Mouse (Mus musculus) bone marrow, adult 2 months (tissue): ENCODE results near the gene Dnaic1. TPM values are rescaled to one million over a fixed set of nuclear protein-coding genes. Genes with fewer than 3 reads are reported as not detected.

ENCODE experiments used
- H3K27ac ChIP-seq: fragments of 200-500 bp; 2 replicates; pipeline ENCODE4 v1.5.1; 2012; ENCODE audit warnings: low read depth, mild to moderate bottlenecking, control low read depth, inconsistent platforms, low read length; ENCODE audit not compliant: control insufficient read depth, poor library complexity, insufficient read depth
- H3K4me1 ChIP-seq: fragments of 200-500 bp; 2 replicates; pipeline ENCODE4 v1.6.1; 2011; ENCODE audit warnings: low read length; ENCODE audit not compliant: control insufficient read depth, insufficient read depth
- H3K4me3 ChIP-seq: fragments of 200-500 bp; replicated peaks from 2 replicates; pipeline ENCODE3; 2011; ENCODE audit warnings: mild to moderate bottlenecking, low read depth, low read length, control low read depth; ENCODE audit not compliant: control insufficient read depth
- CTCF ChIP-seq: fragments of 200-500 bp; IDR thresholded peaks from 2 replicates; pipeline ENCODE4 v1.5.1; 2011; ENCODE audit warnings: low read length, control low read depth; ENCODE audit not compliant: control insufficient read depth, insufficient read depth
- POLR2A ChIP-seq: fragments of 200-500 bp; IDR thresholded peaks from 2 replicates; pipeline ENCODE4 v1.6.1; 2011; ENCODE audit warnings: low read depth, mild to moderate bottlenecking, control low read depth, low read length, borderline replicate concordance; ENCODE audit not compliant: control insufficient read depth
- WGBS: fragments of 180-500 bp; shearing (Covaris S2); methylation state at CpG from one replicate; pipeline ENCODE4 v1.1.7; 2018; 5-methylcytosine and 5-hydroxymethylcytosine counted together
- polyA plus RNA-seq: library from polyadenylated mRNA; stranded (reverse); fragments of >200 nt; gene quantifications from 2 replicates; pipeline ENCODE4 v1.2.4, GENCODE M21; 2011; ENCODE audit warnings: low replicate concordance; ENCODE audit not compliant: missing spikeins, insufficient read depth, insufficient read length

The Dnaic1 gene
- polyA plus RNA-seq, 1 experiment: not detected

- Histone ChIP-seq H3K4me1 (peaks cover 2% of the 10 kb centered on the region), H3K27ac (no peak overlapping the region), H3K4me3 (no peak overlapping the region)
- TF ChIP-seq POLR2A (no peak), CTCF (no peak)
- WGBS: 58% methylated on average over 7 of the region's 7 CpGs
Measured at GRCm38 (mm10) chr4:41636366-41636765, 66.8 kb downstream of the Dnaic1 start.

GRCm38 (mm10) chr4:41636882-41637635, 67.5 kb downstream of the Dnaic1 start:
- WGBS: 83% methylated on average over 10 of the region's 10 CpGs
- no peak overlapping the region for H3K4me3 ChIP-seq
- no peak for TF ChIP-seq CTCF
- no peak for TF ChIP-seq POLR2A
- H3K27ac ChIP-seq: no peak overlapping the region
- peaks cover 2% of the 10 kb centered on the region for H3K4me1 ChIP-seq

- no peak for TF ChIP-seq CTCF
- no peak for TF ChIP-seq POLR2A
- no peak overlapping the region for H3K27ac ChIP-seq
- 85% methylated on average over 10 of the region's 10 CpGs for WGBS
- H3K4me1 ChIP-seq: peaks cover 2% of the 10 kb centered on the region
- H3K4me3 ChIP-seq: no peak overlapping the region
Measured at GRCm38 (mm10) chr4:41638186-41638731, 68.7 kb downstream of the Dnaic1 start.

- no peak for TF ChIP-seq POLR2A
- TF ChIP-seq CTCF: no peak
- Histone ChIP-seq H3K4me1 (peaks cover 2% of the 10 kb centered on the region), H3K27ac (no peak overlapping the region), H3K4me3 (no peak overlapping the region)
- WGBS: 70% methylated on average over 6 of the region's 6 CpGs
Measured at GRCm38 (mm10) chr4:41638828-41639213, 69.2 kb downstream of the Dnaic1 start.

GRCm38 (mm10) chr4:41639214-41639841, 69.8 kb downstream of the Dnaic1 start:
- Histone ChIP-seq H3K4me3 (no peak overlapping the region), H3K27ac (no peak overlapping the region), H3K4me1 (peaks cover 2% of the 10 kb centered on the region)
- TF ChIP-seq CTCF: no peak
- no peak for TF ChIP-seq POLR2A
- 30% methylated on average over 10 of the region's 10 CpGs for WGBS

GRCm38 (mm10) chr4:41639913-41640507, 70.4 kb downstream of the Dnaic1 start, which contains the start of gene Enho:
Gene Enho (minus strand): TSS chr4:41640324.
- H3K27ac ChIP-seq: no peak within 1 kb of the TSS; the same call in 1 of the 2 replicates
- no peak within 1 kb of the TSS for H3K4me3 ChIP-seq
- under 1% methylated on average over 72 of the region's 74 CpGs for WGBS
- H3K4me1 ChIP-seq: peaks cover 2% of the 10 kb centered on the region
- TF ChIP-seq CTCF (no peak), POLR2A (no peak)

- WGBS: 74% methylated on average over 6 of the region's 6 CpGs
- H3K4me1 ChIP-seq: peaks cover 2% of the 10 kb centered on the region
- H3K27ac ChIP-seq: no peak overlapping the region
- TF ChIP-seq CTCF: no peak
- no peak for TF ChIP-seq POLR2A
- H3K4me3 ChIP-seq: no peak overlapping the region
Measured at GRCm38 (mm10) chr4:41641199-41641822, 71.7 kb downstream of the Dnaic1 start.
